Mouse (Mus musculus) T-helper 2 cell (primary cell): ENCODE data around the gene Ptpn21.

Experiments used
- in situ Hi-C: fragments of 300-600 bp; cut with MboI, MseI; formaldehyde crosslinking; loops from one replicate; pipeline ENCODE4 v1.15.1; 2025; ENCODE audit warnings: high pct_unique_total_duplicates

The Ptpn21 gene

GRCm38 (mm10) chr12:98726078-98726477 is 11.1 kb downstream of the Ptpn21 start:
- in situ Hi-C loops, result loop anchor here (25.0 kb wide), 1 partner anchor 464 kb away; the partner anchor contains the start of genes Galc and Gpr65

- in situ Hi-C loops, result loop anchor here (25.0 kb wide), 1 partner anchor 463 kb away; the partner anchor contains the start of genes Galc and Gpr65
Measured at GRCm38 (mm10) chr12:98724976-98725375, 12.2 kb downstream of the Ptpn21 start.

- in situ Hi-C loops, result no loop called here
Measured at GRCm38 (mm10) chr12:98724224-98724623, 13.0 kb downstream of the Ptpn21 start.

- in situ Hi-C loops, result no loop called here
Measured at GRCm38 (mm10) chr12:98721030-98721429, 16.2 kb downstream of the Ptpn21 start.

- in situ Hi-C loops, result no loop called here
Measured at GRCm38 (mm10) chr12:98720628-98721027, 16.6 kb downstream of the Ptpn21 start.

- in situ Hi-C loops, result no loop called here
Measured at GRCm38 (mm10) chr12:98716142-98716541, 21.1 kb downstream of the Ptpn21 start.

- in situ Hi-C loops, result no loop called here
Measured at GRCm38 (mm10) chr12:98714757-98715156, 22.4 kb downstream of the Ptpn21 start.

- in situ Hi-C loops, result no loop called here
Measured at GRCm38 (mm10) chr12:98713621-98714103, 23.5 kb downstream of the Ptpn21 start.

- in situ Hi-C loops, result no loop called here
Measured at GRCm38 (mm10) chr12:98712819-98713218, 24.4 kb downstream of the Ptpn21 start.

- in situ Hi-C loops, result no loop called here
Measured at GRCm38 (mm10) chr12:98703961-98704360, 33.2 kb downstream of the Ptpn21 start.

- in situ Hi-C loops, result no loop called here
Measured at GRCm38 (mm10) chr12:98703554-98703953, 33.7 kb downstream of the Ptpn21 start.

- in situ Hi-C loops, result no loop called here
Measured at GRCm38 (mm10) chr12:98701564-98701963, 35.6 kb downstream of the Ptpn21 start.

GRCm38 (mm10) chr12:98697202-98697601 is 40.0 kb downstream of the Ptpn21 start:
- in situ Hi-C loops, result no loop called here

- in situ Hi-C loops, result no loop called here
Measured at GRCm38 (mm10) chr12:98690230-98690629, 47.0 kb downstream of the Ptpn21 start.

GRCm38 (mm10) chr12:98683574-98683973 is 53.6 kb downstream of the Ptpn21 start:
- in situ Hi-C loops, result loop anchor here (10.0 kb wide), 1 partner anchor 779 kb away; no protein-coding TSS in a partner anchor

- in situ Hi-C loops, result loop anchor here (10.0 kb wide), 1 partner anchor 778 kb away; no protein-coding TSS in a partner anchor
Measured at GRCm38 (mm10) chr12:98683171-98683570, 54.0 kb downstream of the Ptpn21 start.

- in situ Hi-C loops, result loop anchor here (10.0 kb wide), 1 partner anchor 777 kb away; no protein-coding TSS in a partner anchor
Measured at GRCm38 (mm10) chr12:98682196-98682595, 55.0 kb downstream of the Ptpn21 start.

GRCm38 (mm10) chr12:98679906-98680305 is 57.3 kb downstream of the Ptpn21 start:
- in situ Hi-C loops, result loop anchor here (10.0 kb wide), 2 partner anchors 775 to 1675 kb away; no protein-coding TSS in a partner anchor

- in situ Hi-C loops, result loop anchor here (10.0 kb wide), 1 partner anchor 1677 kb away; no protein-coding TSS in a partner anchor
Measured at GRCm38 (mm10) chr12:98677336-98677735, 59.9 kb downstream of the Ptpn21 start.

- in situ Hi-C loops, result loop anchor here (10.0 kb wide), 1 partner anchor 1678 kb away; no protein-coding TSS in a partner anchor
Measured at GRCm38 (mm10) chr12:98676861-98677260, 60.3 kb downstream of the Ptpn21 start.

GRCm38 (mm10) chr12:98674627-98675143 is 62.5 kb downstream of the Ptpn21 start:
- in situ Hi-C loops, result loop anchor here (10.0 kb wide), 1 partner anchor 1680 kb away; no protein-coding TSS in a partner anchor

- in situ Hi-C loops, result loop anchor here (10.0 kb wide), 1 partner anchor 1681 kb away; no protein-coding TSS in a partner anchor
Measured at GRCm38 (mm10) chr12:98673879-98674278, 63.3 kb downstream of the Ptpn21 start.

- in situ Hi-C loops, result loop anchor here (10.0 kb wide), 1 partner anchor 1684 kb away; no protein-coding TSS in a partner anchor
Measured at GRCm38 (mm10) chr12:98670429-98670828, 66.8 kb downstream of the Ptpn21 start.
